Comparison of ENCODE assay signal across 27 mouse cellular contexts in genomic region chr19:24551196-24551954, GRCm38 (mm10). TPM values are rescaled to one million over a fixed set of nuclear protein-coding genes. Genes with fewer than 3 reads are reported as not detected.
DNase-seq lines count a peak whose midpoint lies in the region; ATAC-seq and TF ChIP-seq lines count a peak whose summit lies in the region.
"Had no signal": no experiment of that assay in that cellular context is flagged by ENCODE, and none has a peak within 500 bp of the region (broad histone marks: within the 10 kb centered on the region; RNA-seq: fewer than 3 reads in every experiment).

No protein-coding gene starts in this region.

- TF ChIP-seq CTCF in forebrain, postnatal 0 days (IDR thresholded peaks at IDR 0.05; ENCODE audit: low read depth): no peak

- H3K4me2 ChIP-seq in midbrain, embryonic 11.5 days: no peak overlapping the region
- no peak overlapping the region for H3K4me2 ChIP-seq in forebrain, postnatal 0 days (ENCODE audit: low read depth)
- H3K4me2 ChIP-seq: embryonic facial prominence, embryonic 12.5 days; embryonic facial prominence, embryonic 15.5 days; heart, embryonic 12.5 days; heart, embryonic 15.5 days; hindbrain, embryonic 14.5 days had no signal

- no peak overlapping the region for H3K27ac ChIP-seq in midbrain, embryonic 11.5 days (ENCODE audit: low read depth, low read length)
- no peak overlapping the region for H3K27ac ChIP-seq in midbrain, embryonic 10.5 days (replicated peaks)
- no peak overlapping the region for H3K27ac ChIP-seq in forebrain, postnatal 0 days (ENCODE audit: low read depth, low read length)
- H3K27ac ChIP-seq: embryonic facial prominence, embryonic 12.5 days; embryonic facial prominence, embryonic 15.5 days; heart, adult 2 months; heart, embryonic 15.5 days; hindbrain, embryonic 14.5 days; hindbrain, postnatal 0 days had no signal

- peak; percentile 6 for DNase-seq in cerebellum, adult 9-10 months
- no peak for DNase-seq in cerebellum, adult 18-20 months
- peak; percentile 80 for DNase-seq in midbrain, embryonic 11.5 days (ENCODE audit: low spot score, missing footprints)
- no peak for DNase-seq in midbrain, embryonic 10.5 days (ENCODE audit: low spot score)
- DNase-seq in R1 (ENCODE audit: low read depth, low spot score): peak; percentile 52
- no peak for DNase-seq in forebrain, postnatal 0 days
- DNase-seq in ovary, postnatal 36 days (ENCODE audit: low spot score): no peak
- DNase-seq: adrenal gland, postnatal 14 days; cerebellum, adult 11 months; cerebellum, adult 8-10 months; cerebellum, postnatal 14 days; gastrocnemius, postnatal 25 days; heart, adult 2 months; heart, postnatal 10 days; heart, postnatal 4 days; kidney, adult 18-20 months had no signal

- no peak overlapping the region for H3K9ac ChIP-seq in midbrain, embryonic 11.5 days (ENCODE audit: low read length)
- H3K9ac ChIP-seq in forebrain, postnatal 0 days: no peak overlapping the region
- H3K9ac ChIP-seq: embryonic facial prominence, embryonic 12.5 days; embryonic facial prominence, embryonic 15.5 days; heart, embryonic 12.5 days; heart, embryonic 15.5 days; hindbrain, embryonic 14.5 days had no signal

- peaks cover 9% of the 10 kb centered on the region for H3K4me1 ChIP-seq in midbrain, embryonic 11.5 days (ENCODE audit: control insufficient read depth, insufficient read depth, low read length)
- H3K4me1 ChIP-seq in midbrain, embryonic 10.5 days: peaks cover 30% of the 10 kb centered on the region
- peaks cover under 1% of the 10 kb centered on the region; the same call in 1 of the 2 replicates for H3K4me1 ChIP-seq in forebrain, postnatal 0 days (ENCODE audit: insufficient read depth)

- no peaks in the 10 kb centered on the region for H3K27me3 ChIP-seq in midbrain, embryonic 11.5 days (ENCODE audit: control insufficient read depth, insufficient read depth, low read length)
- H3K27me3 ChIP-seq in midbrain, embryonic 10.5 days (ENCODE audit: low read depth, poor library complexity, severe bottlenecking): peaks cover 14% of the 10 kb centered on the region; the same call in 1 of the 2 replicates
- H3K27me3 ChIP-seq in forebrain, postnatal 0 days (ENCODE audit: insufficient read depth, low read length): no peaks in the 10 kb centered on the region; the same call in 1 of the 2 replicates
- H3K27me3 ChIP-seq: heart, embryonic 12.5 days; heart, embryonic 15.5 days had no signal

- 65% methylated on average over 3 of the region's 3 CpGs for WGBS in midbrain, embryonic 11.5 days
- 60% methylated on average over 3 of the region's 3 CpGs for WGBS in midbrain, embryonic 10.5 days
- 44% methylated on average over 3 of the region's 3 CpGs for WGBS in forebrain, postnatal 0 days

- no peaks in the 10 kb centered on the region for H3K36me3 ChIP-seq in midbrain, embryonic 11.5 days (ENCODE audit: control insufficient read depth, insufficient read depth, low read length)
- H3K36me3 ChIP-seq in midbrain, embryonic 10.5 days: peaks cover 13% of the 10 kb centered on the region
- no peaks in the 10 kb centered on the region for H3K36me3 ChIP-seq in forebrain, postnatal 0 days (ENCODE audit: insufficient read depth)
- H3K36me3 ChIP-seq: embryonic facial prominence, embryonic 12.5 days; embryonic facial prominence, embryonic 15.5 days; heart, embryonic 15.5 days had no signal

- no peak overlapping the region for H3K4me3 ChIP-seq in midbrain, embryonic 11.5 days (ENCODE audit: low read depth, low read length)
- no peak overlapping the region for H3K4me3 ChIP-seq in midbrain, embryonic 10.5 days
- no peak overlapping the region for H3K4me3 ChIP-seq in forebrain, postnatal 0 days (ENCODE audit: low read depth, low read length)
- H3K4me3 ChIP-seq: embryonic facial prominence, embryonic 12.5 days; embryonic facial prominence, embryonic 15.5 days; heart, adult 2 months; heart, embryonic 12.5 days; heart, embryonic 15.5 days had no signal

- H3K9me3 ChIP-seq in midbrain, embryonic 11.5 days (ENCODE audit: control insufficient read depth, low read length): peaks cover 6% of the 10 kb centered on the region
- H3K9me3 ChIP-seq in midbrain, embryonic 10.5 days (replicated peaks): peaks cover 14% of the 10 kb centered on the region
- no peaks in the 10 kb centered on the region for H3K9me3 ChIP-seq in forebrain, postnatal 0 days (ENCODE audit: low read length)
- H3K9me3 ChIP-seq: embryonic facial prominence, embryonic 15.5 days; heart, embryonic 15.5 days had no signal

- ATAC-seq in midbrain, embryonic 11.5 days (ENCODE audit: low FRiP score): no peak
- ATAC-seq in forebrain, postnatal 0 days: no peak
- ATAC-seq: activated CD4-positive, CD25-positive, alpha-beta regulatory T cell, adult 4 months; forebrain, embryonic 14.5 days; hindbrain, postnatal 0 days; inflammation-experienced regulatory T-cells, adult 6 months; intestine, embryonic 16.5 days; Patski had no signal

RNA-seq across cellular contexts. Expression of gene Pip5k1b, which starts 4.3 kb away (rescaled TPM):
- polyA plus RNA-seq in midbrain, embryonic 11.5 days (2014; fragmentation: Nextera tagmentation; extraction: Ambion mirVana): 2.3 and 2.9 TPM in 2 replicates
- polyA plus RNA-seq in midbrain, embryonic 10.5 days (2016; fragmentation: Nextera tagmentation; extraction: Ambion mirVana): 2.4 TPM in 2 replicates
- total RNA-seq in forebrain, postnatal 0 days (2014; rRNA removed): 2.7 and 3.2 TPM in 2 replicates
- 1.3 and 1.8 TPM in 2 replicates for polyA plus RNA-seq in forebrain, postnatal 0 days (2015; fragmentation: Nextera tagmentation; extraction: Ambion mirVana)

Comparison
In these comparisons a context has a peak if more than half of its experiments do, and no peak if none do; other contexts are left out.
1. DNase-seq: peak in cerebellum, adult 9-10 months (single experiment), midbrain, embryonic 11.5 days (single experiment) and R1 (single experiment); none in cerebellum, adult 18-20 months (0 of 2), midbrain, embryonic 10.5 days (single experiment), forebrain, postnatal 0 days (single experiment) and ovary, postnatal 36 days (single experiment).